Mouse (Mus musculus) hindbrain, embryonic 12.5 days (tissue): Measurements from ENCODE around the gene Herc1. TPM values are rescaled to one million over a fixed set of nuclear protein-coding genes. Genes with fewer than 3 reads are reported as not detected.

Experiments used
- ATAC-seq: fragments of 200-750 bp; cut with Nextera tagmentation; 2 replicates; pipeline ENCODE4 v1.8.0; 2017; ENCODE audit warnings: moderate TSS enrichment; ENCODE audit not compliant: low FRiP score
- H3K27ac ChIP-seq: fragments of 300-500 bp; sonication (generic); 2 replicates; pipeline ENCODE4 v1.5.1; 2016; ENCODE audit warnings: mild to moderate bottlenecking
- H3K27me3 ChIP-seq: fragments of 300-500 bp; sonication (generic); 2 replicates; pipeline ENCODE4 v1.6.1; 2016; ENCODE audit warnings: mild to moderate bottlenecking
- H3K36me3 ChIP-seq: fragments of 300-500 bp; sonication (generic); 2 replicates; pipeline ENCODE4 v1.6.1; 2016; ENCODE audit warnings: mild to moderate bottlenecking
- H3K4me1 ChIP-seq: fragments of 300-500 bp; sonication (generic); 2 replicates; pipeline ENCODE4 v1.6.1; 2016
- H3K4me2 ChIP-seq: fragments of 300-500 bp; sonication (generic); replicated peaks from 2 replicates; pipeline ENCODE4 v1.6.1; 2016; ENCODE audit warnings: mild to moderate bottlenecking
- H3K4me3 ChIP-seq: fragments of 300-500 bp; sonication (generic); 2 replicates; pipeline ENCODE4 v1.5.1; 2016; ENCODE audit warnings: mild to moderate bottlenecking
- H3K9ac ChIP-seq: fragments of 300-500 bp; sonication (generic); 2 replicates; pipeline ENCODE4 v1.6.1; 2016; ENCODE audit warnings: mild to moderate bottlenecking, moderate library complexity
- H3K9me3 ChIP-seq: fragments of 300-500 bp; sonication (generic); replicated peaks from 2 replicates; pipeline ENCODE4 v1.6.1; 2016; ENCODE audit warnings: mild to moderate bottlenecking
- WGBS: fragments of 180-500 bp; shearing (Covaris S2); methylation state at CpG from one replicate; pipeline ENCODE4 v1.1.7; 2016; 5-methylcytosine and 5-hydroxymethylcytosine counted together
- polyA plus RNA-seq: library from polyadenylated mRNA; unstranded; fragments of >200 nt; fragmentation: Nextera tagmentation; extraction: Ambion mirVana; gene quantifications from 2 replicates; pipeline ENCODE4 v1.2.1, GENCODE M21; 2016

The Herc1 gene
- 47.1 and 48.6 TPM in 2 replicates for polyA plus RNA-seq

DNA sequence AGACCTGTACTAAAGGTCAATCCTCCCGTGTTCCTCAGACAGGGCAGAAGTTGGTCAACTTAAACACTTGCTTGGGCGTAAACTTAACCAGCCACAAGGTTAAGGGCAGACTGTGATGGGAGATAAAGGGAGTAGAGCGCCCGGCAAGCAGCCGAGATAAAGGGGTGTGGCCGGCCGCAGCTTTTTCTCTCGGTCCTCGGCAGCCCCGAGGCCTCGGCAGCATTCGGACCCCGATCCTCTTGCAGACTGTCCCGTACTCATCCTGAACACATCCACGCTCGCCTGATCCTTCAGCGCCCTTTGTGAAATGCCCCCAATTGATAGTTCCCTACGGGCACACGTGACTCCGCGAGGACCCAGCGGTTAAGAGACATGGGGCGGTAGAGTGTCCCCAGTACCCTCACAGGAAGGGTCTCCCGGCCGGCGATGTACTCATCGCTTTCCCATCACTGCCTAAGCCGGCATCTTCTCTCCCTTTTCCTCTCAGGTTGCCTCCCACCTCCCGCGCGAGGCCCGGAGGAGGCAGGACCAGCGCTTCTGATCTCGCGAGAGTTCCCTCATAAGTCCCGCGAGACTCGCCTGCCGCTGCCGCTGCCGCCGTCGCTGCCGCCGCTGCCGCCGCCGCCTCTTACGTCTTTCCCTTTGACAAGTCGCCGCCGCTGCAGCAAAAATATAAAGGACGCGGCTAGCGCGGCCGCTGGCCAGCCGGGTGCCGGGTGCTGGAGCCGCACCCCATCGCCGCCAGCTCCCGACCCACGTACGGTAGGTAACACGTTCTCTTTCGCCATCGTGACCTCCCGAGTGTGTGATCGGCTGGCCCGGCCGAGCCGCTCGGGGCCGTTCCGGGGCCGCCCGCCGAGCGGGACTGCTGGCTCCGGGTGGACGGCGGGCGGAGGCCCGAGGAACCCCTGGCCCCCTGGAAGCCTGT, at the start of gene Herc1:
TSS of gene Herc1 (plus strand) at position 591 of the 928 bp plus-strand sequence.
- H3K27ac ChIP-seq: peak within 1 kb of the TSS; percentile 98
- H3K4me2 ChIP-seq: peak within 1 kb of the TSS; percentile 83
- H3K4me3 ChIP-seq: peak within 1 kb of the TSS; percentile 96
- peak; percentile 89 for ATAC-seq
- under 1% methylated on average over 85 of the region's 85 CpGs for WGBS
- H3K9ac ChIP-seq: peak within 1 kb of the TSS; percentile 97
- no peaks in the 10 kb centered on the region for H3K27me3 ChIP-seq
- H3K4me1 ChIP-seq: peaks cover 16% of the 10 kb centered on the region; the same call in 1 of the 2 replicates
- no peaks in the 10 kb centered on the region for H3K36me3 ChIP-seq
- no peaks in the 10 kb centered on the region for H3K9me3 ChIP-seq

DNA sequence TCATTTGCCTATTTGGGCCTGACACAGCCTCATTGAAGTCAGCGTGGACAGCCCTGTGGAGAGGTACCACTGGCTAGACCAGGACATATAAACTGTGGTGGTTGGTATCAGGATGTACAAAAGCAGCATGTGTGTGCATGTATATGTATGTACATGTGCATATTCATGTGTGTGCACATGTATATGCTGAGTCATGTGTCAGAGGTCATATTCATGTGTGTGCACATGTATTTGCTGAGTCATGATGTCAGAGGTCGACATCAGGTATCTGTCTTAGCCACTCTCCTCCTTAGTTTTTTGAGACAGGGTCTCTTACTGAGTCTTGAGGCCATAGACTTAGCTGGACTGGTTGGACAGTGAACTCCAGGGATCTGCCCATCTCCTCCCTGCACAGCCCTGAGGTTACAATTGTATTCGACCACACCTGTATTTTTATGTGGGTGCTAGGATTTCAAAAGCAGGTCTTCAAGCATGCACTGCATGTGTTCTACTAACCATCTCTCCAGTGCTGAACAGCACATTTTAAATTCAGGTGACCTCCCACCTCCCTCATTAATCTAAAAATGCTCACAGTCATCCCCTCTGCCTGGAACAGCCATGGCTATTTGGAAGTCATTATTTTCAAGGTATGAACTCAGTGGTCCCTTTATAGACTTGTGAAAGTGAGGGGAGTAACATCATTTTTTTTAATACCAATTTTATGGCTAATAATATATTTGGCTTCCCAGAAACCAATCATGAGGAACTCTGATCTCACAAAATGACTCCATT, 45.7 kb upstream of the Herc1 start:
- no peak overlapping the region for H3K27ac ChIP-seq
- WGBS: 91% methylated on average over 3 of the region's 3 CpGs

DNA sequence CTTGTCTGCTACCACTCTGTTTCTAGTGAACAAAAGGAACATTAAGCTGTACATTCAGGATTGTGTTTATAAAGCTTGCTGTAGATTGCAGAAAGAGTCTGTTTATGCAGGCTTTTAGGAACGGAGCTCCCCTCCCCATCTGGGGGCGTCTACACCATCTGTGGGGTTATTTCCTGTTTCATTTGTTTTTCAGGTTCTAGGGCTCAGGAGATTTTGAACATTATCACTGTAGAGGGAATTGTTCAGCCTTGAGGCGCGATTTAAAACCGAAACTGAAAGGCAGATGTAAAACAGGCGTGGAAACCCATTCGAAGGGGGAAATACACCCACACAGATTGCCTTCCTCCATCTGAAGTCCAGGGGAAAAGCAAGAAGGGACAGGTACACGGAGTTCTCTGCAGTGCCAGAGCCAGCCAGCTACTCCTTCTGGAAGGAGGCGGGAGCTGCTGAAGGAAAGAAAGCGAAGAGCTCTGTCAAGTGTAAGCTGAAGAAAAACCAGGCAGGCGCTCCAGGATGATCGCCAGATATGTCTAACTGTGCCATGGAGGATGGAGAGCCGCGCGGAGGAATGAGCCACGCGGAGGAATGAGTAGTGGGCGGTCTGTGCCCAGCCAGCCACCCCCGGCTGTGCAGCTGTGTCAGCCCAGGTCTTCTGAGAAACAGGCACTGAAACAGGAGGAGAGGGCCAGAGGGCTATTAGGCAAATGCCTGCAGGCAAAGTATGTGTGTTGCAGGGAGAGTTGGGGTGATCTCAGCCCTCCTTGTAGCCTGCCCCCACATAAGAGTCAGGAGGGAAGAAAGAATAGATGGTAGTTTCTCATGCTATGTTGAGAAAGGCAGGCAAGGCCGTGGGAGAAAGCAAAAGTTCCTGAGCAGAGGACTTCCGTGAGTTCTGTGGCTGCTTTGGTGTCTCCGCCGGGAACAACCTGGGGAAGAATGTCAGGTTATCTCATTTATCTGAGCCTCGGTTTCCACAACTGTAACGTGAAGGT, 44.8 kb upstream of the Herc1 start:
- H3K36me3 ChIP-seq: no peaks in the 10 kb centered on the region
- WGBS: 56% methylated on average over 25 of the region's 25 CpGs
- peak overlapping the region; percentile 27 for H3K4me2 ChIP-seq
- 0 out of 2 replicates have a peak overlapping the region, but pooled peaks have one; percentile 44 for H3K27ac ChIP-seq
- peaks cover 10% of the 10 kb centered on the region for H3K4me1 ChIP-seq
- H3K4me3 ChIP-seq: no peak overlapping the region
- no peak overlapping the region for H3K9ac ChIP-seq
- H3K27me3 ChIP-seq: no peaks in the 10 kb centered on the region
- no peak for ATAC-seq
- no peaks in the 10 kb centered on the region for H3K9me3 ChIP-seq

More for the DNA sequence above, 45.7 kb upstream of the Herc1 start:
- Histone ChIP-seq H3K4me1 (peaks cover 10% of the 10 kb centered on the region), H3K36me3 (no peaks in the 10 kb centered on the region), H3K9ac (no peak overlapping the region), H3K4me3 (no peak overlapping the region), H3K9me3 (no peaks in the 10 kb centered on the region), H3K4me2 (no peak overlapping the region; the same call in 1 of the 2 replicates), H3K27me3 (no peaks in the 10 kb centered on the region)
- ATAC-seq: no peak

DNA sequence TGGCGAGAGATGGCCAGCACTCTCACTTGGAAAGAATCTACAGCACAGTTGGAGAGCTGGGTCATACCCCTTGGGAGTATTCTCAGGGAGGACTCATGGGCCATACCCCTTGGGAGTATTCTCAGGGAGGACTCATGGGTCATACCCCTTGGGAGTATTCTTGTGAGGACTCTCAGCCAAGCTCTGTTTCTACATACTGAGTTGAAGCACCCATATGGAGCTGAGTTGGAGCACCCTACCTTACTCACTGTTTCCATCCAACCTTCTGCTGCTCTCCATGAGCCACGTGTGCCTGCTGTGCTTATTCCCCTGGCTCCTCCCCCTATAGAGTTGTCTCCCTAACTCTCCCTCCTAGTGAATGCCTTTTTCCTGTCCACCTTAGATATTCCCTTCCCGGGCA, 43.8 kb upstream of the Herc1 start:
- Histone ChIP-seq H3K9ac (no peak overlapping the region), H3K9me3 (no peaks in the 10 kb centered on the region), H3K27me3 (no peaks in the 10 kb centered on the region), H3K4me2 (no peak overlapping the region), H3K36me3 (no peaks in the 10 kb centered on the region), H3K27ac (no peak overlapping the region), H3K4me1 (peaks cover 10% of the 10 kb centered on the region), H3K4me3 (no peak overlapping the region)
- 82% methylated on average over 3 of the region's 3 CpGs for WGBS
- ATAC-seq: no peak

DNA sequence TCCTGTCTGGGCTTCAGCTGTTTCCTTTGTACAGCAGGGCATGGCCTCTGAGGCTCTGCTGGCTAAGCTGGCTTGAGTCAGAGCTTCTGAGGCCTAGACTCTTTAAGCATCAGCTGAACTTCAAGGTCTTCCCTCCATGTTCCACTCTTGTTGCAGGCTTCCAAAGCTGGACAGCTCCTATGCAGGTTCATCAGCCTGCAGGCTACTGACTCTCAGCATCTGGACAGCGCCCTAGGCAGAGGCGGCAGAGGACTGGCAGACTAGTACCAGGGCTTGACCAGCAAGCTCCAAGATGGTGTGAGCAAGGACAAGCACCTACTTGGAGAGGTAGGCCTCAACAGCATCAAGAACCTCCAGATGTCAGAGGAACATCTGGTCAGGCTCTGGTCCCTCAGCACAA, 42.9 kb upstream of the Herc1 start:
- H3K4me1 ChIP-seq: peaks cover 10% of the 10 kb centered on the region
- no peak overlapping the region for H3K4me3 ChIP-seq
- H3K4me2 ChIP-seq: no peak overlapping the region
- H3K27me3 ChIP-seq: no peaks in the 10 kb centered on the region
- H3K27ac ChIP-seq: no peak overlapping the region
- 30% methylated on average over 2 of the region's 2 CpGs for WGBS
- H3K36me3 ChIP-seq: no peaks in the 10 kb centered on the region
- no peaks in the 10 kb centered on the region for H3K9me3 ChIP-seq
- H3K9ac ChIP-seq: no peak overlapping the region
- ATAC-seq: no peak

DNA sequence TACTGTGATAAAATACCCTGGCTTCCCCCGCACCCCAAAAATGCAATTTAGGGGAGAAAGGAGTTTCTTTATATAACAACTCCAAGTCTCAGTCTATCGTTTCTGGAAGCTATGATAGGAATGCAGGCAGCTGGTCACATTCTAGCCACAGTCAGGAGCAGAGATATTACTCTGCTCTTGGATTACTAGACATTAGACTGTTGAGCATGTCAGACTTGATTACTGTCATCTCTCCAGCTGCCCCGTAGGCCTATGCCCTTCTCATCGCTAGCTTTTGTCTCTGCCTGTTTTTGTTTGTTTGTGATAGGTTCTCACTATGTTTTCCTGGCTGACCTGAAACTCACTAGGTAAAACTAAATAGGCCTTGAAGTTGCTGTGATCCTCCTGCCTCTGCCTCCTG, 41.5 kb upstream of the Herc1 start:
- Histone ChIP-seq H3K4me3 (no peak overlapping the region), H3K4me2 (no peak overlapping the region), H3K36me3 (no peaks in the 10 kb centered on the region), H3K9me3 (no peaks in the 10 kb centered on the region), H3K4me1 (peaks cover 10% of the 10 kb centered on the region), H3K27ac (no peak overlapping the region), H3K9ac (no peak overlapping the region), H3K27me3 (no peaks in the 10 kb centered on the region)
- WGBS: 86% methylated on average over 4 of the region's 4 CpGs
- no peak for ATAC-seq

DNA sequence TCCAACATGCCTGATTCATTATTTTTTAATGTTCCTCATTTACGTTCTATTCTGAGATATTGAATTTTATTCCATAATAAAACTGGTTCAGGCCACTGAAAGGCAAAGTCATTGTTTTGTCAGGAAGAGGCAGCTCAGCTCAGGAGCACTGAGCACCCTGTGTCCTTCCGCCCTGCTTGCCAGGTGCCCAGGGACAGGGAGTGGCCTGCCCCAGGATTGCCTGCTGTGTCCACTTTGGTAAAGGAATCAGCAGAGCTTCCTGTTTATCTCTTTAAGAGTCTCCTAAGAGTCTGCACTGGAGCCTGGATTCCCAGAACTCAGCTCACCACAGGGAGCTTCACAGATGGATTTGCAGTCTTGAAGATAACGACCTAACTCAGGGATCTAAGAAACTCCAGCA, 38.8 kb upstream of the Herc1 start:
- Histone ChIP-seq H3K27ac (no peak overlapping the region), H3K9me3 (no peaks in the 10 kb centered on the region), H3K36me3 (no peaks in the 10 kb centered on the region), H3K4me1 (no peaks in the 10 kb centered on the region), H3K9ac (no peak overlapping the region), H3K27me3 (no peaks in the 10 kb centered on the region), H3K4me2 (no peak overlapping the region), H3K4me3 (no peak overlapping the region)
- ATAC-seq: no peak
- WGBS: 44% methylated on average over 3 of the region's 3 CpGs

DNA sequence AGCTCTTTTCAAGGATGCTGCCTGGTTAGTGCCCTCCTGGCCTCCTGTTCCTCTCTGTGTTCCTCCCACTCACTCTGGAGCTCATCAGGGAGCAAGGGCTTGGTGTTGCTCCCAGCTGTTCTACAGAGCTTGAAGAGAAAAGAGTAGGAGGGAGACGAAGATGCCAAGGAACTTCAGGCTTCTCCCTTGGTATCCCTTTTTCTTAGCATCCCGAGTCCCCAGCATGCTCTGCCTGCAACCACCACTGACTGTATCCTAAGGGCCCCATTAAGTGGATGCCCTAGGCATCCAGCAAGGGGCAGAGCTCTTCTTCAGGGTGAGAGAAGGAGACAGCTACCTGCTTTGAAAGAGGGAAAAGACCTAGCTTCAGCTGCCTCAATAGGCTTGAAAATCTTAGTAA, 33.6 kb upstream of the Herc1 start:
- no peaks in the 10 kb centered on the region for H3K27me3 ChIP-seq
- 79% methylated on average over 2 of the region's 2 CpGs for WGBS
- H3K9ac ChIP-seq: no peak overlapping the region
- H3K4me2 ChIP-seq: no peak overlapping the region
- no peak overlapping the region for H3K4me3 ChIP-seq
- H3K27ac ChIP-seq: no peak overlapping the region
- H3K36me3 ChIP-seq: no peaks in the 10 kb centered on the region
- H3K4me1 ChIP-seq: no peaks in the 10 kb centered on the region
- ATAC-seq: no peak
- no peaks in the 10 kb centered on the region for H3K9me3 ChIP-seq

DNA sequence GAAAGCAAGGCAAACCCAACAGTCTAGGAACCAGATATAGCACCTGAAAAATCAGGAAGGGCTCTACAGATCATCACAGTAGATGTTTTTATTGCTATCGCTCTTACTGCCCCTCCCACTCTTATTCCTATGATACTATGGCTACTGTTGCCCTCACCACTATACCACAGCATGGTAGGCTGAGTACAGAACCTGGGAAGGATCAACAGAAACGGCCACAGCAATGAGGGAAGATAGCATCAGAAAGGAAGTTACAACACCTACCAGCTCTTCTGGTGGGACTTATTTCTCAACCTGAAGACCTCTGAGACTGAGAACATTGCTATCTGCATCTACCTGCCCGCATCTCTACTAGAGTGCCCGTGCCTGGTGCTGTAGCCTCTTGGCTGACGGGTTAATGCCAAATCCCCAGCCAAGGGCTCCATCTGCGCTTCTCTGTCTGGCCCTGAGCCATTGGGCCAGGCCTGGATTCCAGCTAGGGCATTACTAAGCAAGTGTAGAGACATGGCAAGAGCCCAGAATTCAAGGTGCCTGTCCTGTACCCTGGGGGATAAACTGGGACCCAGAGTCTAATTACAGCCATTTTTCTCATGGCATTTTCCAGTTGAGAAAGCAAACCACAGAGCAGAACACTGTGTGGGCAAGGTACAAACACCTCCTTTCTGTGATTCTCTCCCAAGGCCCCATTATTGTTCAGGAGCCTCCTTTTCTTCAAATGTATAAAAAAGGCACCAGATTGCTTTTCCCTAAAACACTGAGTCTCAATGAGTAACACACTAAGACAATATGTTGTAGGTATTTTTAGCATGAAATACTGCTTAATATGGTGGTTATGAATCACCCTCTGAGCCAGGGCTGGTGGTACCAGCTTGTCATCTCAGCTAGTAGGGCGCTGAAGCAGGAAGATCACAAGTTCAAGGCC, 28.0 kb upstream of the Herc1 start:
- no peak for ATAC-seq
- WGBS: 85% methylated on average over 7 of the region's 7 CpGs

DNA sequence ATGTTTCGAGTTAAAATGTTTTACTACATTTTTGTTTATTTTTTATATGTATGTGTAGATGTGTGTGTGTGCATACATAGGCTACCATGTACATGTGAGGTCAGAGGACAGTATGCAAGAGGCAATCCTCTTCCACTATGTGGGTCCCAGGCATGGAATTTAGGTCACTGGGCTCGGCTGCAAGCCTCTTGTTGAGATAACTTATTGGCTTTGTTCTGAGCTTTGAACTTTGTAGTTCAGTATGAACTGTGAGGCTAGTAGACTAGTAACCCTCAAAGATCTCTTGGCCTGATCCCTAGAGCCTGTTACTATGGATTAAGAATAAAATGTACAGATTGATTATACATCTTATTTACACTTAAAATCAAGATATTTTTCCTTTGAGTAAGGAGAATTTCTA, 23.4 kb upstream of the Herc1 start:
- no peak overlapping the region for H3K27ac ChIP-seq
- no peak overlapping the region for H3K4me3 ChIP-seq
- no peak overlapping the region for H3K4me2 ChIP-seq
- no peaks in the 10 kb centered on the region for H3K9me3 ChIP-seq
- no peaks in the 10 kb centered on the region for H3K36me3 ChIP-seq
- no peak overlapping the region for H3K9ac ChIP-seq
- no peak for ATAC-seq
- no peaks in the 10 kb centered on the region for H3K27me3 ChIP-seq
- WGBS: 69% methylated on average over 2 of the region's 2 CpGs
- H3K4me1 ChIP-seq: no peaks in the 10 kb centered on the region

More for the DNA sequence above, 28.0 kb upstream of the Herc1 start:
- Histone ChIP-seq H3K4me1 (no peaks in the 10 kb centered on the region), H3K9me3 (no peaks in the 10 kb centered on the region), H3K36me3 (no peaks in the 10 kb centered on the region), H3K27ac (no peak overlapping the region), H3K9ac (no peak overlapping the region), H3K4me2 (no peak overlapping the region), H3K27me3 (no peaks in the 10 kb centered on the region), H3K4me3 (no peak overlapping the region)

DNA sequence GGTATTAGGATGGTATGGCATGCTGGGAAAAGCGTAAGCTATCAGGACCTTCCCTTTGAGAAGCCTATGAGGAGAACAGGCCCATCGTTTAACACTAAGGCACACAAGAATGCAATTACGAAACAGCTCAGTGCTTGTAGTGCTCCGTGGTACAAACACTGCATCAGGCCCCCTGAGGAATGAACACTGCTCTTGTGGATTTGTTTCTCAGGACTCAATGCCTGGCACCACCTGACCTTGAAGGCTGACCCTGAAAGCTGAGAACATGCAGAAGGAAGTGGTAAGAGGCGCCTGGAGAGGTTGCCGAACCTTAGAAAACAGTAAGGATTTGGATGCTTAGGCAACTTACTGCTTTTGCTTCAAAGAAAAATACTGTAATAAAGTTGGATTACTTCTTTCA, 20.8 kb upstream of the Herc1 start:
- Histone ChIP-seq H3K9me3 (no peaks in the 10 kb centered on the region), H3K27ac (no peak overlapping the region), H3K36me3 (no peaks in the 10 kb centered on the region), H3K9ac (no peak overlapping the region), H3K27me3 (no peaks in the 10 kb centered on the region), H3K4me2 (no peak overlapping the region), H3K4me3 (no peak overlapping the region), H3K4me1 (no peaks in the 10 kb centered on the region)
- ATAC-seq: no peak
- WGBS: 54% methylated on average over 6 of the region's 6 CpGs
